28 mouse cellular contexts compared by ENCODE assay signal in genomic region chr2:115937896-115938295, GRCm38 (mm10).
A peak's percentile ranks its signal among the peaks of the same experiment; 100 is the strongest.
DNase-seq lines count a peak whose midpoint lies in the region; ATAC-seq lines count a peak whose summit lies in the region.
"Had no signal": no experiment of that assay in that cellular context is flagged by ENCODE, and none has a peak within 500 bp of the region (broad histone marks: within the 10 kb centered on the region; RNA-seq: fewer than 3 reads in every experiment).

No protein-coding gene starts in this region.

- peaks cover 19% of the 10 kb centered on the region; the same call in 1 of the 2 replicates for H3K4me1 ChIP-seq in hindbrain, embryonic 13.5 days (replicated peaks)
- H3K4me1 ChIP-seq in hindbrain, embryonic 16.5 days (ENCODE audit: control insufficient read depth, insufficient read depth, low read depth, low read length) = peaks cover 5% of the 10 kb centered on the region; the same call in 1 of the 2 replicates
- H3K4me1 ChIP-seq: hindbrain, embryonic 12.5 days; liver, embryonic 12.5 days had no signal

- no peak for ATAC-seq in hindbrain, embryonic 13.5 days (ENCODE audit: low FRiP score)
- ATAC-seq in hindbrain, embryonic 16.5 days = no peak
- ATAC-seq: liver, embryonic 12.5 days; liver, postnatal 0 days had no signal

- peaks cover 7% of the 10 kb centered on the region; the same call in 1 of the 2 replicates for H3K36me3 ChIP-seq in hindbrain, embryonic 13.5 days
- no peaks in the 10 kb centered on the region for H3K36me3 ChIP-seq in hindbrain, embryonic 16.5 days (ENCODE audit: control insufficient read depth, insufficient read depth, low read length)
- H3K36me3 ChIP-seq: liver, embryonic 12.5 days; neural tube, embryonic 13.5 days had no signal

- no peaks in the 10 kb centered on the region for H3K27me3 ChIP-seq in hindbrain, embryonic 13.5 days
- H3K27me3 ChIP-seq in hindbrain, embryonic 16.5 days (replicated peaks; ENCODE audit: control insufficient read depth, insufficient read depth, low read length) = no peaks in the 10 kb centered on the region
- H3K27me3 ChIP-seq: CH12.LX; hindbrain, embryonic 12.5 days; kidney, embryonic 15.5 days; liver, embryonic 12.5 days; neural tube, embryonic 13.5 days had no signal

- 74% methylated on average over 1 of the region's 1 CpGs for WGBS in hindbrain, embryonic 13.5 days
- 54% methylated on average over 1 of the region's 1 CpGs for WGBS in hindbrain, embryonic 16.5 days

- H3K4me2 ChIP-seq in hindbrain, embryonic 13.5 days = no peak overlapping the region
- no peak overlapping the region for H3K4me2 ChIP-seq in hindbrain, embryonic 16.5 days (ENCODE audit: low read length)
- H3K4me2 ChIP-seq: hindbrain, embryonic 12.5 days; kidney, embryonic 15.5 days; liver, embryonic 12.5 days; midbrain, embryonic 11.5 days; neural tube, embryonic 13.5 days had no signal

- DNase-seq in cerebellum, postnatal 10 days = peak; percentile 21 to 59
- no peak for DNase-seq in cerebellum, adult 11-12 months
- peak; percentile 9 for DNase-seq in gastrocnemius, adult 18-20 months (ENCODE audit: low spot score)
- DNase-seq in gastrocnemius, postnatal 10 days = no peak
- DNase-seq in Muller cell, postnatal 12 days (ENCODE audit: inconsistent ontology term) = peak; percentile 47
- DNase-seq in embryo, embryonic 10 days (ENCODE audit: low spot score) = no peak
- DNase-seq: adrenal gland, postnatal 10 days; cerebellum, adult 11 months; cerebellum, adult 9-11 months; heart, adult 18-20 months; heart, postnatal 14 days; kidney, adult 18-20 months; liver, postnatal 0 days; lung, postnatal 36 days; right cerebral cortex, postnatal 4 days; thymus, adult 2 months; thymus, postnatal 36 days had no signal

- no peaks in the 10 kb centered on the region for H3K9me3 ChIP-seq in hindbrain, embryonic 13.5 days
- H3K9me3 ChIP-seq in hindbrain, embryonic 16.5 days (ENCODE audit: control insufficient read depth, low read length) = no peaks in the 10 kb centered on the region
- H3K9me3 ChIP-seq: hindbrain, embryonic 12.5 days; kidney, embryonic 15.5 days; liver, embryonic 12.5 days; neural tube, embryonic 13.5 days had no signal

- no peak overlapping the region for H3K9ac ChIP-seq in hindbrain, embryonic 13.5 days
- no peak overlapping the region for H3K9ac ChIP-seq in hindbrain, embryonic 16.5 days (ENCODE audit: low read depth, low read length)
- H3K9ac ChIP-seq: hindbrain, embryonic 12.5 days; kidney, embryonic 15.5 days; liver, embryonic 12.5 days; liver, postnatal 0 days; neural tube, embryonic 13.5 days had no signal

- H3K4me3 ChIP-seq in hindbrain, embryonic 13.5 days = no peak overlapping the region
- no peak overlapping the region for H3K4me3 ChIP-seq in hindbrain, embryonic 16.5 days (ENCODE audit: low read length)
- H3K4me3 ChIP-seq: erythroblast, embryonic 14.5 days; hindbrain, embryonic 12.5 days; kidney, embryonic 15.5 days; layer of hippocampus, adult 2 months; left cerebral cortex, adult 2 months; liver, embryonic 12.5 days; neural tube, embryonic 13.5 days had no signal

- H3K27ac ChIP-seq in hindbrain, embryonic 13.5 days = 0 out of 2 replicates have a peak overlapping the region, but pooled peaks have one; percentile 15
- no peak overlapping the region for H3K27ac ChIP-seq in hindbrain, embryonic 16.5 days (ENCODE audit: low read depth, low read length)
- H3K27ac ChIP-seq: hindbrain, embryonic 12.5 days; kidney, embryonic 15.5 days; layer of hippocampus, adult 2 months; left cerebral cortex, adult 2 months; liver, embryonic 12.5 days had no signal

Comparison
In these comparisons a context has a peak if more than half of its experiments do, and no peak if none do; other contexts are left out.
1. DNase-seq: peak in cerebellum, postnatal 10 days (2 of 2), gastrocnemius, adult 18-20 months (single experiment) and Muller cell, postnatal 12 days (single experiment); none in cerebellum, adult 11-12 months (single experiment), gastrocnemius, postnatal 10 days (single experiment) and embryo, embryonic 10 days (single experiment).